Mouse (Mus musculus): ENCODE measurements at regions not wholly inside any gene's neighbourhood (a gene's known extent, or its start where the extent isn't known, plus 50 kb on each side); places are given as distances from the start of the nearest gene placed in this dataset.

DNA sequence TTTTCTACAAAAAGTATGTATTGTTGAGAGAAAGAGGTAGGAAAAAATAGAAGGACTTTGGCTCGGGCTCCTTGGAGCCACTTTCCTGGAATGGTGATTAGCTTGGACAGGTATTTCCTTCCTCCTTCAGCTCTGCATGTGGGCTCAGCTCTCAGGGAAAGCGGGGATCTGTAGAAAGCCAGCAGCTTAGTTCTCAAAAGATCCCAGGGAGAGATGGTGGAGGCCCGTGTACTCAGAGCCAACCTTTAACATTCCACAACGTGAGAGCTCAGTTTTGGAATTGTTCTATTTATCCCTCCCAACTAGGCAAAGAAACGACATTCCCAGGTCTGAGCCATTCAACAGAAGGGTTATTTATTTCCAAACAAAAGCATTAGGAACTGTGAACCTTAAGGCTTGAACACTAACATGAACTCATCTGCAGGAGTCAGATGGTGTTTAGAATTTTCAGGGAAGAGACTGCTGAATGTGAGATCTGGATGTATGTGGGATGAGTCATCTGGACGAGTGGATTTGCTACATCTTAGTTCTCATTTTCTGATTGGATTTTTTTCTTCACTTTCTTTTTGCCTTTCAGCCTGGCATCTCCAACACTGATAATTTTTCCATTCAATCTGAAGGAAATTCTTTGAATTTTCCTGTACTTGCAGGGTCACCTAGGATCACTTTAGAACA lies 428.6 kb upstream of the Tnp1 start:
- no peak for TF ChIP-seq GATA4 (IDR thresholded peaks at IDR 0.05; ENCODE audit: insufficient replicate concordance, low read length)

DNA sequence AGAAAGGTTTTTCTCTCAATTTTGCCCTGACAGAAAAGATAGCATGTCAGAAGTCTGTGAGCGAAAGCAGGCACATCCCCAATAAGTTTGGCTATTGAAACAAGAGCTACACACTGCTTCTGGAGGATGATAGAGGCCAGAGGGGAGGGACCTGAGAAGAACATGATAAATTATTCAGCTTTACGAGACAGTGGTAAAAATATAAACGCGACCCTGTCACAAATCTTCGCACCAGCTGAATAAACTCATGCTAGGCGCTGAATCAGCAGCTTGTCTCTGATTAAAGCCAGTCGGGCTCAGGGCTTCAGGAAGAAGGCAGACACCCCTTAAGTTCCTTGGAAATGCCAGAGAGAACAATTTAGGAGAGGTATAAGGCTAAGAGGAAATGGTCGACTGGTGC lies 422.7 kb upstream of the Tnp1 start:
- no peak for TF ChIP-seq GATA4 (IDR thresholded peaks at IDR 0.05; ENCODE audit: insufficient replicate concordance, low read length)

DNA sequence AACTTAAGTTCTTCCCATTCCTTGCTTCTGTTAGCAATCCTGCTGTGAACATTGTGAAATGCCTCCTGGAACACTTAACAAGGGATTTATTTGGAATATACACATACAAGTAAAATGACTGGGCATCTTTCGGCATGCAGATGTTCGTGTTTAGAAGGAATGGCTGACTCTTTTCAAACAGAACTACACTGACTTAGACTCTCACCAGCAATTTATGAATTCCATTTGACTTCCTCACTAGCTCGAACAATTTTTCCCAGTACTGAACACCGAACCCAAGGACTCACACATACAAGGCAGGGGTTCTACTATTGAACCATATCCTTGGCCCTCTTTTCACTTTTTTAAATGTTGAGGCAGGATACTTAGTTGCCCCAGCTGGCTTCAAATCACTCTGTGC lies 412.4 kb upstream of the Tnp1 start:
- TF ChIP-seq GATA4 (IDR thresholded peaks at IDR 0.05; ENCODE audit: insufficient replicate concordance, low read length), result no peak

DNA sequence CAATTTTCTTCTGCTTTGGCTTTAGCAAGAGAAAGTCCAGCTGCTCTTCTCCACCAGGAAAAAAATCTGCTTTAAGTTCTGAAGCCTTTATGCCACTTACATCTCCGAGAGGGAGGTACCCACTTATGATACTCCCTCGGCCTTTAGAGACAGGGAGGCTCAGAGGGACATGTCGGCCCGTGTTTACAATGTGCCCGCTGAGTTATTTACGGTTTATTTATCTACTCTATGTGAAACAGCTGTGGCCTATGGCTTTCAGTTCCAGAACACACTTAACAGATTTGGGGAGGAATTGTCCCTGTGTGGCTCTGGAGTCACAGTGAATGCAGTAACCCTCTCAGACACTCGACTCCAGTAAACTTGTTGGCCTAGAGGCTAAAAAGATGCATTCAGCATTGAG lies 409.3 kb upstream of the Tnp1 start:
- TF ChIP-seq GATA4 (IDR thresholded peaks at IDR 0.05; ENCODE audit: insufficient replicate concordance, low read length), result no peak

DNA sequence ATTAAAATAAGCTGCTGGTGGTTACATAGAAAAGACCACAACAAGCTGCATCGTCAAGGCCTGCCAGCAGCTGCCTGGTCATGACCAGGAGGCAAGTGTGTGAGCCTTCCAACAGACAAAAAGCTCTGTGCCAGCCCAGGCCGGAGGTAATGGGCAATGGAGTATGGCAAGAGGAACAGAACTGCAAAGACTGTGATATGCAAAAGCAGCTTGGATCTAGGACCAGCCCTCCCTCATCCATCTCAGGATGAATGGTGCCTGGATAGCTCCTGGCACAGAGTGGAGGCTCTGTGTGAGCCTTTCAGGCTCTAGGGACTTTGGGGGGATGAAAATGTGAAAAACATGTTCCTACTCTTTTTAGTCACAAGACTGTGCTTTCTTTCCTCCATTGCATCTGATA lies 402.5 kb upstream of the Tnp1 start:
- TF ChIP-seq GATA4 (IDR thresholded peaks at IDR 0.05; ENCODE audit: insufficient replicate concordance, low read length), result no peak

DNA sequence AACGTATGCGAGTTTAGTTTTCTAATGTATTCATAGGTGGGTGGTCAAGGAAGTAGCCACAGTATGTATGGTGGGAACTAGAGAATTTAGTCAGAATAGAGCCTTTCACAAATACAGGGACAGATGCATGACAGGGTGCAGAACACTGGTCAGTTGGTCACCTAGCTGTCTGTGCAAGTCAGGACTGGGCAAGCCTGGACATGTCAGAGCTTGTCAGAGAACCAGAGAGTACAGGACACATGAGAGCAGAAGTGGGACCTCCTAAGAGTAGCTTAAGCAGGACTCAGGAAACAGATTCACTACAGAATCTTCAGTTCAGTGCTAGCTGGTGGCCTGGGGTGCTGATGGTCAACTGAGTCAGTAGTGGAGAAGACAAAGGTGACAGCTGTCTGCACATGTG lies 395.7 kb upstream of the Tnp1 start:
- no peak for TF ChIP-seq GATA4 (IDR thresholded peaks at IDR 0.05; ENCODE audit: insufficient replicate concordance, low read length)

DNA sequence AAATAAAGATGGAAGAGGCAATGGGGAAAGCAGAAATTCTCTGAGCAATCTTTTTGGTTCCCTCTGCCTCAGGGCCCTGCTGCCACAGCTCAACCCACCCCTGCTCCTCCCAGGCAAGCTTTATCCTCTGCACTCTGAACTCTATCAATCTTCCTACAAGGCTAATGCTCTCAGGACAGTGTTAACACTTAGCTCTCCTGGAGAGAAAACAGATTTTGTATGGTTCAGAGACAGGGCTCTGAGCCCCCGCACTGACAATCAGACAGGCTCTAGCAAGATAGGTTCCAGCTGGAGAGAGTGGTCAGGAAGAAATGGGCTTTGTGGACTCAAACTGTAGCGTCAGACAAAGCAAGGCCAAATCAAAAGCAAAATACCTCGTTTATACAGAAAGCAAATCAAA lies 383.5 kb upstream of the Tnp1 start:
- no peak for TF ChIP-seq GATA4 (IDR thresholded peaks at IDR 0.05; ENCODE audit: insufficient replicate concordance, low read length)

DNA sequence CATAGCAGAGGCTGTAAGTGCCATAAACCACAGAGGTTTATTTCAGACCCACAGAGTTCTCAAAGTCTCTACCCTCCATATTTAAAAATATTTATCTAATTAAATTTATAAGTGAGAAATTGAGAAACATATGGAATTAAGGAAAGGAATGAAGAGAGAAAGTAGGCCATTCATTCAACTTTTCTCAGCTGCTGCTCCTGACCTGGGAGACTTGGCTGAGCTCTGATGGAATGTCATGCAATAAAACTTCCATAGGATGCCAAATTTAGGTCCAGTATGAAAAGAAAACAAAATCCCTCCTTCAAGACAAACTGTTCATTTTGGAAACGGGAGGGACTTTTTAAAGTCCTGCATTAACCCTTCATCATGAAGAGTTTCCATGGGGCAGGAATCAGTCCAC lies 379.3 kb upstream of the Tnp1 start:
- no peak for TF ChIP-seq GATA4 (IDR thresholded peaks at IDR 0.05; ENCODE audit: insufficient replicate concordance, low read length)

DNA sequence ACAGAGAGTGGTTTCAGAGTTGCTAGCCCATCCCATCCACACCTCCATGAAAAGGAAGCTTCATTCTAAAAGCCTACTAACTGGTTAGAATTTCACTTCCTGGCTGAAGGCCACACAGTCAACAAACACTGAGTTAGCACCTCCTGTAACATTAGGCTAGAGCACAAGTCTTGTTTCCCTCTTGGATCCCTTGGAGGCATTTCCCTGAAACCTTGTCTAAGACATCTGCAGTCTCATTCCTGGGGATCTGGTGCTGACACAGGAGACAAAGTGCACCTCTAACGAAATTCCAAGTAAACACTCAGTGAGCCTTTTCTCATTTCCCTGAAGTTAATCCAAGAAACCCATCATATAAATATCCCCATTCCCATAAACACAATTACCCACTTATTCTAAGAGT lies 378.8 kb upstream of the Tnp1 start:
- TF ChIP-seq GATA4 (IDR thresholded peaks at IDR 0.05; ENCODE audit: insufficient replicate concordance, low read length), result no peak

DNA sequence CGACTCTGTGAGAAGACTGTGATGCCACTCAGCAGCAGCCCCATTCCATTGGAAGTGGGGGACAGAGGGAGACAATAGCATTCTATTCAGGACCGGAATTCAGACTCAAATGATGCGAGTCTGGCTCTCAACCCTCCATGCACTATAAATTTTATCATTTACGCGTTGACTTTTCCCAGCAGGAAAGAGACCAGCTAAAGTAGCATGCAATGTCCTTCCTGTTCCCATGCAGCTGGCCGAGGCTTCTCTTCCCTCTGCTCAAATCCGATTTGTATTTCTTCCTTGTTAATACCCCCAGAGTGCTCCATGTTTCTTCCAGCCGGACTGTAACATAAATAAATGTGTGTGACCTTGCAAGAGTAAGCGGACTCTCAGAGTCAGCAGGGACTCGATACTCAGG lies 376.4 kb upstream of the Tnp1 start:
- TF ChIP-seq GATA4 (IDR thresholded peaks at IDR 0.05; ENCODE audit: insufficient replicate concordance, low read length), result no peak

DNA sequence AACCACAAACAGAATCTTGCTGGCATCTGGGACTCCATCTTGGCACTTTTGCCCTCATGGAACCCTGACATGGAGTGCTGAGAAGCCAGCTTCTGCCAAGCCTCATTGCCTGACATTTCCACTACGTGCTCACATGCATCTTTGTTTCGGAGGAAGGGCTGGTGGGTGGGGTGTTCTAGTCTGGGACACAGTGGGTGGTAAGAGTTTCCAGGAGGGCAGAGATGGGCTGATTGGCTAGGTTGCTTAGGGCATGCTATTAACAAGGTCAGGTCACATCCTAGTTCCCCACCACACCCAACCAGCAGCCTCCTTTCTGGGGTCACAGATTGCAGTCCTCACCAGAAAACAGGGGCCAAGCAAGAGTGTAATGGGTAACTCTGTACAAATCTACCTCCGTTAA lies 374.3 kb upstream of the Tnp1 start:
- TF ChIP-seq GATA4 (IDR thresholded peaks at IDR 0.05; ENCODE audit: insufficient replicate concordance, low read length), result no peak

DNA sequence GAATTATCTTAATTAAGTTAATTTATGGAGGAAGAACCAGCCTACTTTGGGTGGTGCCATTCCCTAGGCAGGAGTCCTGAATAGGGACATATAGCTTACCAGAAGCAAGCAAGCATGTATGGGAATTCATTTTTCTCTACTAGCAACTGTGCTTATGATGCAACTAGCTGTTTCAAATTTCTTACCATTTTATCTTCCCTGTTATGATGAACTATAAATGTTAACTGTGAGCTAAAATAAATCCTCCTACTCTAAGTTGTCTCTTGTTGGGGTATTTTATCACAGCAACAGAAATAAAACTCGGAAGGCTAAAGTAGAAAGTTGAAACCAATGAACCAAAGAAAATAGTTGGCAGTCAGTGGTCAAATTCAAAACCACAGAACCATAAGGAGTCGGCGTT lies 373.5 kb upstream of the Tnp1 start:
- TF ChIP-seq GATA4 (IDR thresholded peaks at IDR 0.05; ENCODE audit: insufficient replicate concordance, low read length), result no peak

DNA sequence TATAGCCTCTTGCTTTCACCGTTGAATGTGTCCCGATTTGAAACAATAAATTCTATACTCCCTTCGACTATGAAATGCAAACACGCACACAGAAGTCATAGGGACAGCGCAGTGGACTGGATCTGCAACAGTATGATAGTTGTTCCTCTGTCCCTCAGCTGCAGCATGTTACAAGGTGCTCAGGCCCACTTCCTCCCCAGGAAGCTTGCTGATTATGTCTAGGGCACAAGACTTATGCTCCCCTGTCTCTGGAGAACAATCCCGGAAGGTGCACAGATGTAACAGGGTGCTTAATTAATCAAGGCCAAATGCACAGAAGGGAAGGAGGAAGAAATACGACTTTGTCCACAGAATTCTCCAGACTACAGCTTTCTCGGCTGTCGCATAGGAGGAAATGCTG lies 365.9 kb upstream of the Tnp1 start:
- TF ChIP-seq GATA4 (IDR thresholded peaks at IDR 0.05; ENCODE audit: insufficient replicate concordance, low read length), result no peak

DNA sequence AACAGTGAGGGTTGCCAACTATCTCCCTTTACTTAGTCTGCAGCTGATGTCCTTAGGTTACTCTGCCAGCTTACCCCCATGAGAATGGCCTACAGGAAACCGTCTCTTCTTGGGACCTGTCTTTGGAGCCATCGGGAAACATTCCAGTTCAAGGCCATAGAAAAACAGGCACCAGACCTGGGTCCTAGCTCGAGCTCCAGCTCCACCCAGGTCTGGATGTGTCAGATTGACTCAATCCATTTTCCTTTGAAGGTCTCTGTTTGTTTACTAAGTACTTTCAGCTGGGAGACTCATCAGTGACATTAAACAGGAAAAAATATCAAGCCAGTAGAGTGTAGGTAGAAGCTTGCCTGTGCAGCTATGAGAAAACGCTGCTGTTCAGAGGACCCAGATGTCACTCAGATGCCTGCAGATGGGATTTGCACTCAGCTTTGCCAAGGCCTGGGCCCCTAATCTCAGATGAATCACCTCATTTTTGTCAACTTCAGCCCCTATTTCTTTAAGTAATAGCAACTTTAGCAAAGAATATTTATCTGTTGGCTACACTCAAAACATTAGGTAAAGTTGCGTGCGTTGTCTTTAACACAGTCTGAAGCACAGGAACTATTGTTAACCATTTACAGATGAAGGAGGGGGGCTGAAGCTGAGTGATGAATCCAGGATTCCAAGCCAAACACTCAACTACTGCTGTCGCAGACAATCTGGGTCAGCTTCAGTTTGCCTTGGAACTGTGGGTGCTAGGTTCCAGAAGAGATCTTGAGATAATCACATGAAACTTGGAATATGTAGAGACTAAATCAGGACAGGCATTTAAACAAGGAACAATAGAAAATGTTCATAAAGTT lies 359.0 kb upstream of the Tnp1 start:
- no peak for TF ChIP-seq GATA4 (IDR thresholded peaks at IDR 0.05; ENCODE audit: insufficient replicate concordance, low read length)

DNA sequence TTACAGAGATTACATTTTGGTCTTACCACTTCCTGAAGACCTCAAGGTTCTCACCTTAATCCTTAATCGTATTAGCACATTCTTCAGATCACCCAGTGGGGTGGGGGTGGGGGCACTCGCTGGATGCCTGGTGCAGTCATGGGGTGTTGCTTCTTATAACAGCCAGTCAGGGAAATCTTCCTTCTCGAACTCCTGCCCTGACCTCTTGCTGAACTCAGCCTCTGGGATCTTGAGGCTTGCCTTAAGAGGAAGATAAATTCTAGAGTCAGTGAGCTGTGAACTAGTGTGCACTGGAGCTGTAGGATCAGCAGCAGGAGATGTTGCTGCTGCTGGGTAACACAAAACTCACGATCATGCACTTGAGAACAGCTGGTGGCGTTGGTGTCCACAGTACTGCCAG lies 352.5 kb upstream of the Tnp1 start:
- TF ChIP-seq GATA4 (IDR thresholded peaks at IDR 0.05; ENCODE audit: insufficient replicate concordance, low read length), result no peak

DNA sequence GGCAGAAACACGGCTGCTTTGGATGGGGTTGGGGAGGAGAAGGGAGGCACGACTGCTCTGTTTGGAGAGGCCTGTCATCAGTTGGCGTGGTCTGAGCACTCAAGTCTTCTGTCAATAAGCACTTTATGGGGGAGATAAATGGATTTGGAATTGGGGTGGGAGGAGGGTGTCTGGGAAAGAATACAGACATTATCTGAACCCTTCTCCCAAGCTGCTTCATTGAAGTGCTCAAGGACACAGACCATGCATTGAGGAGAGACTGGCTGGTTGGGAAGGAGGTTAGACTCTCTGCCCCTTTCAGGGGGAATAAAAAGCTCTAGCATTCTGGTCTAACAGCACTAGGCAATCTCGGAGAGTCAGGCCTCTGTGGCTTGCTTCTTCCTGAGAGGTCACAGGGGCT lies 350.1 kb upstream of the Tnp1 start:
- no peak for TF ChIP-seq GATA4 (IDR thresholded peaks at IDR 0.05; ENCODE audit: insufficient replicate concordance, low read length)

DNA sequence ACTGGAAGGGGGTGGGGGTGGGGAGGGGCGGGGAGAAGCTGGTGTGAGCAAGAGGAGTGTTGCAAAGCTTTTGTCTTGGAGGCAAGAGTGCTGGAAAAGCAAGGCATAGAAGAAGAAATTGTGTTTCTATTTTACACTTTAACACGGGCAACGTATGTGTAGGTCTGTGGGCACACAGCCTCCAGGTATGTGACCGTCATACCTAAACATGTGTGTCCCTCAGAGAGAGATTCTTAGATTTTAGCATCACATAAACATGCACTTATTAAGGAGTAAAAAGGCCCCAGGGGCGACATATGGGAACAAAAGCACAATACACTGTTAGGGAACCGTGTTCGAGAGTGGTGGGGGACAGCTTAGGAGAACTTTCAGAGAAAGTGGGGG lies 348.6 kb upstream of the Tnp1 start:
- TF ChIP-seq GATA4 (IDR thresholded peaks at IDR 0.05; ENCODE audit: insufficient replicate concordance, low read length), result no peak

All from liver, adult (tissue).